Mouse (Mus musculus): Measurements from ENCODE around the gene Cdr1.

Gene Cdr1

DNA sequence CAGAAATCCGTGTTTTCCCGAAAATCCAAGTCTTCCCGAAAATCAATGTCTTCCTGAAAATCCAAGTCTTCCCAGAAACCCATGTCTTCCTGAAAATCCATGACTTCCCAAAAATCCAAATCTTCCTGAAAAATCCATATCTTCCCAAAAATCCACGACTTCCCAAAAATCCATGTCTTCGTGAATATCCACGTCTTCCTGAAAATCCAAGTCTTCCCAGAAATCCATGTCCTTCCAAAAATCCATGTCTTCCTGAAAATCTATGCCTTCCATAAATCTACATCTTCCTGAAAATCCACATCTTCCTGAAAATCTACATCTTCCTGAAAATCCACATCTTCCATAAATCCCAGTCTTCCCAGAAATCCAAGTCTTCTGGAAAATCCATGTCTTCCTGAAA, at the start of gene Cdr1:
Gene Cdr1, minus strand, starts transcription at position 101 of the 400 bp plus-strand sequence.
- no peak for DNase-seq (ENCODE audit: low read depth, low spot score)

DNA sequence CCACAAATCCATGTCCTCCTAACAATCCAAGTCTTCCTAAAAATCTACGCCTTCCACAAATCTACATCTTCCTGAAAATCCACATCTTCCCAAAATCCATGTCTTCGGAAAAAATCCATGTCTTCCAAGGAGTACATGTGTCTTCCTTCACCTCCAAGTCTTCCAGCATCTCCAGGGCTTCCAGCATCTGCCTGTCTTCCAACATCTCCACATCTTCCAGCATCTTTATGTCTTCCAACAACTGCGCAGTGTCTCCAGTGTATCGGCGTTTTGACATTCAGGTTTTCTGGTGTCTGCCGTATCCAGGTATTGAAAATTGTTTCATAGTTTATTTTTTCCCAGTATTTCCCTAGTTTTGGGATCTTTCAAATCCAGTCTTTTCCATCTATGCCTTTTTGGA, 511 bp upstream of the Cdr1 start:
- no peak for DNase-seq (ENCODE audit: low read depth, low spot score)

DNA sequence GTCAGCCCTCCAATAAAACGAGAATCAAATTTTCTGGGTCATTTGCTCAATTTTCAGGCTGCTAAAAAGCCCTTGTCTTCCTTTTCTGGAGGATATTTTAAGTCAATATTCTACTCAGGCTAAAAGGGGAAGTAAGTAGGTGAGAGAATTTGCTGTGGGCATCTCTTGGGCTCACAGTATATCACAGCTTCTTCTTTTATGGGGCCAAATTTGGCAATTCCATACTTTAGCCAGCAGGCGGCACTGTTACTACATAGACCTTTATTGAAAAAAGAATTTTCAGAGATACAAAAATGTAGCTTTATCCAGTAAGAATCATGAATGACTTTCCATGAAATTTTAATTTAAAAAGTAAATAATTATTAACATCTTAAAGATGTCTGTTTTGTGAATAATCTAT, 18.8 kb downstream of the Cdr1 start:
- no peak for DNase-seq (ENCODE audit: low read depth, low spot score)

DNA sequence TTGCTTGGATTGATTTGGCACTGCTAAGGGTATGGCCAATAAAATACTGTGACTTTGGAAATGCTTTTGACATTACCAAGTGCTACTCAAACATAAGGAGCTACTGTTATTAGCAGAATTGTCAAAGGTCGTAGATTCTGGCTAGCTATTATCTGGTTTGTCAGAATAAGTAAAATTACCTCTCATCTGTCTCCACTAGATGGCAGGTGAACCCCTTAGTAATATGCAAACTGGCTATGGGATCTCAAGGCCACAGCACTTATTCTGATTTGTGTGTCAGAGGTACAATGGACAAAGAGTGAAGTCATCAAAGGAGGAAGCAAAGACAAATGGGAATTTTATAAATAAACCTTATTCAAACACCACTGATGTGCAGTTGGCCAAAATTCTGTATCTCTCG, 24.1 kb downstream of the Cdr1 start:
- no peak for DNase-seq (ENCODE audit: low read depth, low spot score)

DNA sequence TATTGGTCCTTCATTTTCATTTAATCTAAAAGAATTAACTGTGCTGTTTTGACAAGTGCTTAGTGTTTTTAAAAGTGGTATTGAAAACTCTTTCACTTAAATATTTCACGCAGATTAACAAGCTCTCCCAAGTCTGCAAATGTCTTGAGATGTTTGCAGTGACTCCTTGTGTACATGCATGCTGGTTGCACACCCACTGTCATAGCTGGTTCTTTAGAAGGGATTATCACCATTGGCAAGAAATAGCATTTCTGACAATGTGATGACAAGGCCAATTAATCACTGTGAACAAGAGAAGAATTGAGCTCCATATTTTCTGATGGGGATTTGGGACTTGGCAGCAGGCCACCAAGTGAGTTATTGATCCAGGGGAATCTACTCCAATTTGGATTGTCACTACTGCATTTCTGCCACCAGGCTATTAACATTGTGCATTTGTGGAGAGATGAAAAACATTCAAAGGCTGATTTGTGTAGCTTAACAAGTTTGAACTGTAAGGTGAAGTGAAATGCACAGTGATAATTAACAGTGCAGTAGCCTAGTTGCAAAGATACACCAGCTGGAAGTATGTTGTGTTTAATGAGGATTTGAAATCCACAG, 30.6 kb downstream of the Cdr1 start:
- DNase-seq (ENCODE audit: low read depth, low spot score), result no peak

DNA sequence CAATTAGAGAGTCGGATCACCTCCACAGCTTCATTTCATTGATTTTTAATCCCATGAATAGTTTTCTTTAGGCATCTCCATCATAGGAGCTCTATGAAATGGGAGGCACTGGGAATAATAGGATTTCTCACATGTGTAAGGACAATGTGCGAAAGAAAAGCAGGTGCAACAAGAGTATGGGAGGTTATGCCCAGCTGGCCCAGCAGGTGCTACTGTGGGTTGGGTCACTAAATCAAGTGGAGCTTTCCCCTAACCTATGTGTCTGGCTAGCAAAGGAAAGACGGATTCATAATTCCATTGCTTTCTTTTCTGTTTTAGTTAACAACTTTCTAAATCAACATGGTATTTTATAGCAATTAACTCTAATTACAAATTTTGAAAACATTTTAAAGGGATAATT, 31.1 kb downstream of the Cdr1 start:
- no peak for DNase-seq (ENCODE audit: low read depth, low spot score)

DNA sequence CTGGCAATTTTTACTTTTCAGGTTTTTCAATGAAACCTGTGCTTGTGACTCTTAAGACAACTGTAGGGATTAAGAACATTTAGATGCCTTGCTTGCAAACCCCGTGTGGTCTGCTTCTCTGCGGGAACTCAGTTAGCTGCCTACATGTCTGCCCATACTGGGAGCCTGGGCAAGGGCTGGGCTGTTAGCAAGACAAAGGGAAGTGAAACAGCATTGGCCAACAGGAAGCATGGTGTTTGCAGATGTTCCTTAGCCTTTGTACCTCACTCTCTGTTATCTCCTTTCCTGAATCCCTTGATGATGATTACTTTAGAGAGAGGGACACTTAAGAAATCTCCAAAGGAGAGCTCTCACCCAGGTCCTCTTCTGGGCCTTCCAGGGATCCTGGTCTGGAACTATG, 38.8 kb downstream of the Cdr1 start:
- no peak for DNase-seq (ENCODE audit: low read depth, low spot score)

DNA sequence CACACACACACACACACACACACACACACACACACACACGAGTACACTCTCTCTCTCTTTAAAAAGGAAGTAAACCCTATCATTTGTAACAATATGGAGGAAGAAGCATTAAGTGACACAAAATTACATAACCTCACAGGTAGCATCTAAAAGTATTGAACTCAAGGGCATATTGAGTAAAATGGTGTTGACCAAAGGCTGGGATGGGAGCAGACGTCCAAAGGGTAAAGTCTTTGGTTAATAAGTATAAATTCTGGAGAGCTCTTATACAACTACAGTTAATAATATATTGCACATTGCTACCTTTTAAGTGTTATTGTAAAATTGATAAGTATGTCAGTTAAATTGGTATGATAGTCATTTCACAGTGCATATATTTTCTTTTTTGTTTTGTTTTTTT, 39.9 kb downstream of the Cdr1 start:
- no peak for DNase-seq (ENCODE audit: low read depth, low spot score)

DNA sequence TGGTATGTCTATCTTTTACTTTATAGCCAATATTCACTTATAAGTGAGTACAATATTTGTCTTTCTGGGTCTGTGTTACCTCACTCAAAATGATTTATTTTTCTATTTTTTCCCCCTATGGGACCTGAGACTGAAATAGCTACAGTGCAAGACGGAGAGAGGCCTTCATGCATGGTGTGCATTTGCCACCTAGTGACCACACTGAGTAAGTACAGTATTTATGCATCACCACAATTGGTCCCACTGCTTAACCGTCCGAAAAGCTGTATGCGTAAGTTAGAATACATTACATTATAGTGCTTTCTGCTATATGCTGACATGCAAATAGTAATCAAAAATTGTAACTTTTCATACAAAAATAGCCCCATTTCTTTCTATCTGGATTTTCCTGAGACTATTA, 50.8 kb downstream of the Cdr1 start:
- DNase-seq (ENCODE audit: low read depth, low spot score), result no peak

Measured in c-Kit-negative CD71-positive TER-119-positive erythroid progenitor cells, embryonic 14.5 days (primary cell).